Mouse (Mus musculus): ENCODE data around the gene Grid2.

- TF ChIP-seq CTCF (IDR thresholded peaks at IDR 0.05; ENCODE audit: control insufficient read depth, insufficient read depth, low read length), result no peak
- no peak for TF ChIP-seq POLR2A (IDR thresholded peaks at IDR 0.05; ENCODE audit: borderline replicate concordance, control insufficient read depth, low read depth, low read length)
Measured at GRCm38 (mm10) chr6:64479884-64480283, 1224.2 kb downstream of the Grid2 start.

All from bone marrow, adult 2 months (tissue).